Mouse (Mus musculus) neural tube, embryonic 14.5 days (tissue): Measurements from ENCODE around the gene Isg15. TPM values are rescaled to one million over a fixed set of nuclear protein-coding genes. Genes with fewer than 3 reads are reported as not detected.
"Not testable (repeated sequence)": the region's sequence is repeated elsewhere in the genome, so short reads cannot be mapped to it uniquely, and the experiment has no call there.

Experiments
- ATAC-seq: fragments of 200-750 bp; cut with Nextera tagmentation; 2 replicates; pipeline ENCODE4 v1.8.0; 2017; ENCODE audit warnings: low read depth, mild to moderate bottlenecking, moderate TSS enrichment, moderate library complexity
- H3K27ac ChIP-seq: fragments of 300-500 bp; sonication (generic); 2 replicates; pipeline ENCODE4 v1.5.1; 2014; ENCODE audit warnings: low read depth, mild to moderate bottlenecking, control low read depth, low read length, moderate library complexity, mixed read lengths
- H3K27me3 ChIP-seq: fragments of 300-500 bp; sonication (generic); 2 replicates; pipeline ENCODE4 v1.6.1; 2014; ENCODE audit warnings: low read length; ENCODE audit not compliant: control insufficient read depth, insufficient read depth
- H3K36me3 ChIP-seq: fragments of 300-500 bp; sonication (generic); 2 replicates; pipeline ENCODE4 v1.6.1; 2014; ENCODE audit warnings: low read length, mixed read lengths; ENCODE audit not compliant: control insufficient read depth, insufficient read depth
- H3K4me1 ChIP-seq: fragments of 300-500 bp; sonication (generic); 2 replicates; pipeline ENCODE4 v1.6.1; 2014; ENCODE audit warnings: low read length; ENCODE audit not compliant: control insufficient read depth, insufficient read depth
- H3K4me2 ChIP-seq: fragments of 300-500 bp; sonication (generic); 2 replicates; pipeline ENCODE4 v1.6.1; 2014; ENCODE audit warnings: mild to moderate bottlenecking, low read depth, low read length, control low read depth
- H3K4me3 ChIP-seq: fragments of 300-500 bp; sonication (generic); 2 replicates; pipeline ENCODE4 v1.5.1; 2014; ENCODE audit warnings: low read depth, low read length, control low read depth, mixed read lengths
- H3K9ac ChIP-seq: fragments of 300-500 bp; sonication (generic); replicated peaks from 2 replicates; pipeline ENCODE4 v1.6.1; 2014; ENCODE audit warnings: low read depth, mild to moderate bottlenecking, control low read depth, low read length, mixed read lengths
- H3K9me3 ChIP-seq: fragments of 300-500 bp; sonication (generic); 2 replicates; pipeline ENCODE4 v1.6.1; 2016; ENCODE audit warnings: low read length; ENCODE audit not compliant: control insufficient read depth
- WGBS: fragments of 180-500 bp; shearing (Covaris S2); extraction: QIAGEN DNeasy Blood & Tissue Kit; methylation state at CpG from one replicate; pipeline ENCODE4 v1.1.7; 2014; 5-methylcytosine and 5-hydroxymethylcytosine counted together
- polyA plus RNA-seq: library from polyadenylated mRNA; unstranded; fragments of >200 nt; fragmentation: Nextera tagmentation; extraction: Ambion mirVana; gene quantifications from 2 replicates; pipeline ENCODE4 v1.2.1, GENCODE M21; 2014

Gene Isg15
- polyA plus RNA-seq, 1 experiment from 2014 or later = 1.2 TPM

DNA sequence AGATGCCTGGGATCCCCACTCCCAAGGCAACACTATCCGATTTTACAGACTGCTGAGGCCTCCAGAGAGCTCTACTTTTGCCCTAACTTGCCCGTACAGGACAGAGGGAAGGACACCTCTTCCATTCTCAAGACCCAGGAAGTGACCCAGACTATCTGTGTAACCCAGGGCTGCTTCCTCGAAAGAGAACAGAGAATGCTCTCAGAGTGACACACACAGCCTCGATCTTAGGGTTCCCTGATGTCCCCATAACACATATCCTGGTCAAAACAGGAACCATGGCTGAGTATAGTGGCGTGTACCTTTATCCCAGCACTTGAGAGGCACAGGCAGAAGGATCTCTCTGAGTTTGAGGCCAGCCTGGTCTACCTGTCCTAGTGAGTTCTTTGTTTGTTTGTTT lies 16.9 kb downstream of the Isg15 start:
- Histone ChIP-seq H3K27ac (no peak overlapping the region), H3K4me3 (peak overlapping the region; percentile 55), H3K36me3 (peaks cover 18% of the 10 kb centered on the region), H3K9me3 (no peaks in the 10 kb centered on the region), H3K9ac (0 out of 2 replicates have a peak overlapping the region, but pooled peaks have one; percentile 17), H3K4me2 (peak overlapping the region; percentile 83), H3K4me1 (peaks cover 76% of the 10 kb centered on the region), H3K27me3 (no peaks in the 10 kb centered on the region)
- WGBS = 85% methylated on average over 5 of the region's 5 CpGs
- no peak for ATAC-seq

DNA sequence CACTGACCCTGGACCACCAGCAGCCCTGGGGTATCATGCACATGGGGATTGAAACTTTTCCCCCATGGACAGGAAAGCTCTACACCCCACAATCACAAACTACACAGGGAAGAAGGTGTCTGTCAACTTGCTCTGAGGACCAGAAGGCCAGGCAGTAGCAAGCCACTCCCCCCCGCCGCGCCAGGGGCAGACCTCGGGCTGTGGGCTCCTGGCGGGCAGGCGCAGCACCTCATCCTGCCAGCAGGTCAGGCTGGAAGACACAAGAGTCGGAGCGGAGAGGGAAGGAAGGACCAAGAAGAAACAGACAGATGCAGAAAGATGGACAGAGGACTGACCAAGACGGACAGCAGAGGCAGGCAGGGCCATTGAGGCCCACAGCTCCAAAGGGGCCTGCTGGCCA lies 23.0 kb downstream of the Isg15 start:
- ATAC-seq = no peak

DNA sequence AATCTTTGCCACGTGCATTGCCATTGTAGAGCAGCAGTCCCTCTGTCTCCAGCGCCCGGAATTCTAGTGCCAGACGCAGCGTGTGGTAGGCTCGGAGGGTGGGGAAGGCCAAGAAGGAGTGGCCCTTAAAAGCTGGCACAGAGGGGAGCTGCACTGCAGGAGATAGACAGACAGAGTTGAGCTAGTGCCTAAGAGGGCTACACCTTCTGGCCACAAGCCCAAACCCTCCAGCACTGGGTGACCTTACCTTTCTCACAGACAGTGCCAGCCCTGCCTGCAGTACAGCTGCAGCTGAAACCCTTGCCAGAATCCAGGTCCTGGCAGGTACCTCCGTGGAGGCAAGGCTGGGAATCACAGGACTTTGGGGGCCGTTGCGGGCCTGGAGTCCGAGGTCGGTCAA lies 28.8 kb downstream of the Isg15 start:
- Histone ChIP-seq H3K27me3 (no peaks in the 10 kb centered on the region), H3K36me3 (peaks cover 98% of the 10 kb centered on the region), H3K4me2 (no peak overlapping the region), H3K4me1 (no peaks in the 10 kb centered on the region), H3K27ac (no peak overlapping the region), H3K9me3 (no peaks in the 10 kb centered on the region), H3K4me3 (no peak overlapping the region), H3K9ac (no peak overlapping the region)
- WGBS = 98% methylated on average over 11 of the region's 11 CpGs
- no peak for ATAC-seq

More for the DNA sequence above, 23.0 kb downstream of the Isg15 start:
- Histone ChIP-seq H3K4me2 (no peak overlapping the region), H3K4me1 (peaks cover 21% of the 10 kb centered on the region), H3K9me3 (no peaks in the 10 kb centered on the region), H3K9ac (no peak overlapping the region), H3K27me3 (no peaks in the 10 kb centered on the region), H3K4me3 (no peak overlapping the region), H3K36me3 (peaks cover 77% of the 10 kb centered on the region), H3K27ac (no peak overlapping the region)
- WGBS = 94% methylated on average over 9 of the region's 9 CpGs

DNA sequence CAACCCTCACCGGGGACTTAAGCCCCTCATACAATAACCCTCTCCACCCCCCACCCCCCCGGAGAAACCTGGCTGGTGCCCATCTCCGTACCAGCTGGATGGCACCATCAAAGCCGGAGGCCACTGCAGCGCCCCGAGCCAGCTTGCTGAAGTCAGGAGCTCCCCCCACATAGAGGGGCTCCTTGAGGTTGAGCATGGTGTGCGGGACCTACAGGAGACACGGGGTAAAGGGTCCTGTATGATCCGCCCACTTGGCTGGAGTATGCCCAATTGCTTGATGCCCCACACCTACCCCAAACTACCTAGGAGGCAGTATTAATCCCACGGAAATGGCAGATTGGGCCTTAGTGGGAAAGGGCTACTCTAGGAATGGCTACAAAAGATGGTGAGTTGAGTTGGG lies 31.5 kb downstream of the Isg15 start:
- no peaks in the 10 kb centered on the region for H3K27me3 ChIP-seq
- no peak for ATAC-seq

DNA sequence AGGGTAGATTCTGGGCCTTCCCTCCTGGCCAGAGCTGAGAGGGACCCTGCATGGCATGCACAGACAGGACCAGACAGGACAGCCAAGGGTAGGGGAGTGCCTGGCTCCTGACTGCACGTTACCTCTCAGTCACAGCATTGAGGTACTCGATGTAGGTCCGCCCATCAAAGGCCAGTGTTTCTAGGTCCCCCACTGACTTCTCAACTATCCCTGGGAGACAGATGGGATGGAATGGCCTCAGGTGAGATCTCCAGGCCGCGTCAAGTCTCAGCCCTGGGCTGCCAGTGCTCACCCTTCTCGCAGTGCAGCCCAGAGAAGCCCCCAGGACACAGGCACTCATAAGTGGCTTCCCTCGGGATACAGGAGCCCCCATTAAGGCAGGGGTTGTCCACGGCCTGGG lies 32.0 kb downstream of the Isg15 start:
- Histone ChIP-seq H3K4me1 (no peaks in the 10 kb centered on the region), H3K9ac (no peak overlapping the region), H3K4me3 (no peak overlapping the region), H3K27me3 (no peaks in the 10 kb centered on the region), H3K27ac (no peak overlapping the region), H3K9me3 (no peaks in the 10 kb centered on the region), H3K36me3 (peaks cover 92% of the 10 kb centered on the region), H3K4me2 (no peak overlapping the region)
- WGBS = 95% methylated on average over 8 of the region's 8 CpGs
- ATAC-seq = no peak

More for the DNA sequence above, 31.5 kb downstream of the Isg15 start:
- H3K4me1 ChIP-seq = no peaks in the 10 kb centered on the region
- no peaks in the 10 kb centered on the region for H3K9me3 ChIP-seq
- H3K4me3 ChIP-seq = no peak overlapping the region
- no peak overlapping the region for H3K27ac ChIP-seq
- H3K9ac ChIP-seq = no peak overlapping the region
- peaks cover 92% of the 10 kb centered on the region for H3K36me3 ChIP-seq
- H3K4me2 ChIP-seq = no peak overlapping the region
- 92% methylated on average over 10 of the region's 10 CpGs for whole genome bisulfite sequencing

DNA sequence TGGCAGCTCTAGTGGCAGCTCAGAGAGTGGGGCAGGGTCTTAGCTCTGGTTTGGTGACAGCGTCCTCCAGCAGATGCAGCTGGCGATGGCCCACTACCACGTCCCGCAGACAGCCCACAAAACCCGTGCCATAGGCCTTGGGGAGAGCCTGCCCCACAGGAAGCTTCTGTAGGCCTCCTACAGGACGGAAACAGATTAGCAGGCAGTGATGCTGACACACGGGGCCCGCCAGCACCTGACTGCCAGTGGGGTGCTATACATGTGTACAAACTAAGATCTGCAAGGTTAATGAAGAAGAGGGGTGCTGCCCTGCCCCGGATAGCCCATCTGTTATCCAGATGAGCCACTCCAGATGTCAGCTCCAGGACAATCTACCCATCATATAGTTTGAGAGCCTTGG lies 34.1 kb downstream of the Isg15 start:
- Histone ChIP-seq H3K27ac (no peak overlapping the region), H3K4me1 (no peaks in the 10 kb centered on the region), H3K4me3 (no peak overlapping the region), H3K9ac (no peak overlapping the region), H3K4me2 (no peak overlapping the region), H3K36me3 (peaks cover 75% of the 10 kb centered on the region), H3K9me3 (no peaks in the 10 kb centered on the region), H3K27me3 (no peaks in the 10 kb centered on the region)
- WGBS = 94% methylated on average over 9 of the region's 9 CpGs
- no peak for ATAC-seq

DNA sequence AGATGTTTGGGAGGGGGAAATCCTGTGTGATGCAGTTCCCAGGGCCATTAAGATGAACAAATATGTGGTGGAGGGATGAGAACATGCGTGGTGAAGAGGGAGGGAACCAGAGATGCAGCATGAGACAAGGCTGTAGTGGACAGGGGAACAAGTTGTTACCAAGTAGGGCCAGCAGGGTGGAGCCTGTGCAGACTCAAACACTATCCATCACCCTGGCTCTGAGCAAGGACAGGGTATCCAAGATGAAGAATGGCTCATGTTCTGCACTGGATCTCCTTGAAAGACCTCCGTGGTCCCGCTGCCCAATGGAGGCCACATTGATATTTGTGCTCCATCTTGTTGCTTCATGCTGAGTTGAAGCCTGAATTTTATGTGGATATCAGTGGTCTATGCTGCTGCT lies 45.8 kb downstream of the Isg15 start:
- Histone ChIP-seq H3K27ac (no peak overlapping the region), H3K4me2 (no peak overlapping the region), H3K9me3 (0 out of 2 replicates have a peak, but pooled peaks cover 2% of the 10 kb centered on the region), H3K4me1 (no peaks in the 10 kb centered on the region), H3K4me3 (no peak overlapping the region), H3K36me3 (no peaks in the 10 kb centered on the region), H3K9ac (no peak overlapping the region), H3K27me3 (no peaks in the 10 kb centered on the region)
- WGBS = 95% methylated on average over 3 of the region's 3 CpGs
- no peak for ATAC-seq

DNA sequence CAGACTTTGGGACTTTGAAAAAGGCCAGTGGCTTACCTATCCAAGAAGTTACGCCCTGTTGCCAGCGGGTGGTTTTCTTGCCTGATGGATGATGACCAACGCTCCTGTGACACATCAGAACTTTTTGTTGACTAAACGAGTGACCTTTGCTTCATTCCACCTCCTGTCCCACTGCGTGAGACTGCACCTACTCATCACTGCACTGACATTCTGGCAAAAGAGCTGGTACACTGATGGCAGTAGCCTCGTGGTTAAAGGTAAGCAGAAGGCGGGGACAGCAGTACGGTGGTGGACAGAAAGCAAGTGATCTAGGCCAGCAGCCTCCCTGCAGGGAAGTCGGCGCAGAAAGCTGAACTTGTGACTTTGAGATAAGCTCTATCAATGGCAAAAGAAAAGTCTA lies 49.7 kb downstream of the Isg15 start:
- not testable (repeated sequence) for H3K4me2 ChIP-seq, H3K27ac ChIP-seq, H3K9ac ChIP-seq, H3K36me3 ChIP-seq, ATAC-seq, H3K9me3 ChIP-seq, H3K4me1 ChIP-seq, H3K27me3 ChIP-seq, H3K4me3 ChIP-seq
- WGBS = 91% methylated on average over 10 of the region's 10 CpGs
